Mouse (Mus musculus): ENCODE measurements at regions not wholly inside any gene's neighbourhood (a gene's known extent, or its start where the extent isn't known, plus 50 kb on each side); places are given as distances from the start of the nearest gene placed in this dataset.

DNA sequence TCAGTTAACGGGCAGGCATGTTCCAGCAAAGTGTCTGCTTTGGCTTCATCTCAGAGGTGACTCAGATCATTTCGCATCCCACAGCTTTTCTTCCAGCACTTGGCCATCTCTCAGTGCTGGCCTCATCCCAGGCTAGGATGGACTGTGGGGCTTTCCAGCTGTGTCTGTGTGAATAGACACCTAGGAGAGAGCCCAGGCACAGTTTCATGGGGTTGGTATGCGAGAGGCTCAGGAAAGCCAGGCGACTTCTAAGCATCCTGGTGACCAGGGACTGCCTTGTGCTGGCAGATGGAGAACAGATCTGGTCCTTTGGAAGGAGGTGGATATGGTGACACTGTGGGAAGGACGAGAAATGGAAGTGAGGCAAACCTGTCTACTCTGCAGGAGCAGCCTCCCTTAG, 182.9 kb downstream of the Cd83 start:
- DNase-seq (ENCODE audit: inconsistent ontology term): peak; percentile 91

GRCm38 (mm10) chr13:43972906-43973305, 188.3 kb downstream of the Cd83 start:
- no peak for DNase-seq (ENCODE audit: inconsistent ontology term)

- no peak for DNase-seq (ENCODE audit: inconsistent ontology term)
Measured at GRCm38 (mm10) chr13:43975281-43975680, 190.7 kb downstream of the Cd83 start.

- DNase-seq (ENCODE audit: inconsistent ontology term): no peak
Measured at GRCm38 (mm10) chr13:43975801-43976200, 191.2 kb downstream of the Cd83 start.

DNA sequence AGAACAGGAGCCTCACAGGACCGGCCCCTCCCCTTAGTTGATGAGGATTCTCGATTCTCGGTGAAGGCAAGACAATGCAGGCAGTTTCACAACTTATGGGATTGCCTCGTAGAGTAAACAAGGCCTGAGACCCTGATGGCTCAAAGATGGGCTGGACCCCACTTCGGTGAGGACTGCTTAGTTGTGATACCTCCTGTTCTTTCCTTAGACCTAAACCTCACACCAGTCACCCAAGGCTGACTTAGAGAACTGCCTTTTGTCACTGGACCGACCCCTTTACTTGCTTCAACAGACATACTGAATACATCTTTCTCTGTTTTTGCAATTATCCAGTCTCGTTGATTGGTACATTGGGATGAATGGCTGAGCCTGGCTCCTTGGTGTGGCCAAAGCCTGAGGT, 192.1 kb downstream of the Cd83 start:
- no peak for DNase-seq (ENCODE audit: inconsistent ontology term)

GRCm38 (mm10) chr13:43987338-43987737, 202.8 kb downstream of the Cd83 start:
- peak; percentile 88 for DNase-seq (ENCODE audit: inconsistent ontology term)

- DNase-seq (ENCODE audit: inconsistent ontology term): no peak
Measured at GRCm38 (mm10) chr13:43988421-43988820, 203.8 kb downstream of the Cd83 start.

DNA sequence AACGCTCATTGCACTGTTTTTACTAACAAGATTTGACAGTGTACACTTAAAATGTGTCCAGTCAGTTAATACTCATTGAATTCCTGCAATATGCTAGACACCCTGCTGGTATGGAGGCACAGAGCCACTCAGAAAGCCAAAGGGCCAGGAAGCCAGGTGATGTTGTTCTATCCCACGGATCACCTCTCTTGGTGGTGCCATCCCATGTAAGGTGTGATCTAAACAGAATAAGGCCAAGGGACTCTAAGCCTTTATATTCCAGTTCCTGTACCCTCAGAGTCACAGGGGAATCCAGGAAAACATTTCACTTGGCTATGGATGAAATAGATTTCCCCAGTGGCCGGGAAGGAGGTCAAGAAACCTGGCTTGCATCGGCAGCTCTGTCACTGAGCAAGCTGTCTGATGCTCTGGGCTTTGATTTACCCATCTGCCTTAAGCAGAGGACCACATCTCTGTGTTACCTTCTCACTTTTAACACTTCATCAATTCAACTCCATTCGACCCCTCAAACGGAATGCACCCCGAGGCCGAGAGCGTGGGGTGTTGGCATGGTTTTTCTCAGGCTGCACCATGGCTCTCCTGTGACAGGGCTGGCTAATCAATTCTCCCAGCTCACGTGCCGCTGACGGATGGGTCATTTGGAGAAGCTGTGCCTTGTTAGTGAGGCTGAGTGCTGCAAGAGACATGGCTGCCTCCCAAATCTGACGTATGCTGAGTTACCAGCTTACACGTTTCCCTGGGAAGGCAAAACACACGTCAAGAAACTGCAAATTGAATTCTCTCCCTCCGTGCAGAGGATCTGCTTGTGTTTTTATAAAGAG, 205.9 kb downstream of the Cd83 start:
- peak; percentile 71 for DNase-seq (ENCODE audit: inconsistent ontology term)

- DNase-seq (ENCODE audit: inconsistent ontology term): peak; percentile 90
Measured at GRCm38 (mm10) chr13:43991774-43992173, 207.2 kb downstream of the Cd83 start.

GRCm38 (mm10) chr13:43992968-43993367, 208.4 kb downstream of the Cd83 start:
- no peak for DNase-seq (ENCODE audit: inconsistent ontology term)

DNA sequence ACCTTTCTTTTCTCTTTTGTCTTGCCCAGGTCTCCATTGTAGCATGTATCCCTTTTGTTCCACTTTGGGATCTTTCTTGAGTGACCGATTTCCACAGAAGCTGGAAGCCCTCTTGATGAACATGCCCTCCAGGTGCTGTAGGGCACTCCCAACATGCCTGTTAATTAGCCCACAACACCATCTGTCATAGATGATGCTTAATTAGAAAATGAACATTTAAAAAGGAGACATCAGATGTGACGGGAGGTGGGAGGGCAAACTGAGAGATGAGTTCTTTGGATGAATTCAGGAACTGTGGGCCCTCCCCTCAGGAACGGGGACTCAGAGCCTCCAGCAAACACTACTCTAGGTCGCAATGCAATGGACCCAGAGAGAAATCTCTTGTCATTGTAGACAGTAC, 209.8 kb downstream of the Cd83 start:
- DNase-seq (ENCODE audit: inconsistent ontology term): no peak

DNA sequence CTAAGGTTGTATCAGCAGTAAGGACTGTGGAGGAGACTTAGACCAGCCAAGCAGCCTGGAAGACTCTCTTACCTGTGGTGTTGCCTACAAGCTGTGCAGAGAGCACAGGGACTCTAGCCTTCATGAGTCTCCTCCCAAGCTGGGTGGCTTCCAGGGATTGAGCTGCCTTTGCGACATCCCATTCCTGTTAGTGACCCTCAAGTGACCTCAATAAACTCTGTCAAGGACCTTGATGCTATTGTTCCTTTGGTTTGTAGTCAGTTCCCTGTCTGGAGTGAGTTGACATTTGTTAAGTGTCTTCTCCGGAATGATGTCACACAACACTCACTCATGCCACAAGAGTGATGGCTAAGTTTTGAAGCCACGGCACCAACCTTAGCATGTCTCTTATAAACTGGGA, 211.0 kb downstream of the Cd83 start:
- DNase-seq (ENCODE audit: inconsistent ontology term): no peak

- no peak for DNase-seq (ENCODE audit: inconsistent ontology term)
Measured at GRCm38 (mm10) chr13:44001861-44002545, 217.4 kb downstream of the Cd83 start.

GRCm38 (mm10) chr13:44012868-44013267, 228.3 kb downstream of the Cd83 start:
- DNase-seq (ENCODE audit: inconsistent ontology term): no peak

DNA sequence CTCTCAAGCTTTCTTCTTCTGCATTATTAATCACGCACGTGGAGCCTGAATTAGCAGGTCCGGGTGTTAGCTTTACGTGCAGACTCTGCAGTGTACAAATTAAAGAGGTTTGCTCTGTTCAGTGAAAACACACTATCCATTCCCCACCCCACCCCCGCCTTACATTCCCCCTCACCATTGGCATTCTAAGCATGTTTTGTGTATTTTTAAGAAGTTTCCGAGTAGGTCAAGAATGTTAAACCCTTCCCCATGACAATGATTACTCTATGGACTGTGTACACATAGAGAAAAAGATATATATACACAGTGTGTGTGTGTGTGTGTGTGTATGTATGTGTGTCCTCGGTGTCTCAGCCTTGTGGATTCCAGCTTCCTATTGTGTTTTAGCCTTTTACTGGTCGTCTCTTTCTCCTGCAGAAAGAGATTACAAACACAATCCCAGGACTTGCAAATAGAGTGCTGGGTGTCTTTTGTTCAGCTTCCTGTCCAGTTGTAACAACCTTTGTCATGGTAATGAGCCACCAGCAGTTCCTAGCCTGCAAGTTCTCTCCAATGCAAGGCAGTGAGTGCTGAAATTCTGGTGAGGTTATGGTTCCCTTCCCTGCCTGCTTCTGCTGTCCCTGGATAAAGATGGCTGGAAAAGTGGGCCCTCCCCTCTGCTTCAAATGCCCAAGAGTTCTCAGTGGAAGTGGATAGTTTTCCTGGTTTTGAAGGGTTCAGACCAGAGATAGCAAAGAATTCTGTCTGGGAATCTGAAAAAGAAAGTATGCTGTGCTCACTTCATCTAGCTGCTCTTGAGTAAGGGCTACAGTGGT, 234.1 kb downstream of the Cd83 start:
- peak; percentile 42 for DNase-seq (ENCODE audit: inconsistent ontology term)

- DNase-seq (ENCODE audit: inconsistent ontology term): no peak
Measured at GRCm38 (mm10) chr13:44019304-44019583, 234.7 kb downstream of the Cd83 start.

GRCm38 (mm10) chr13:44020851-44021250, 236.3 kb downstream of the Cd83 start:
- no peak for DNase-seq (ENCODE audit: inconsistent ontology term)

- no peak for DNase-seq (ENCODE audit: inconsistent ontology term)
Measured at GRCm38 (mm10) chr13:44022106-44022505, 237.5 kb downstream of the Cd83 start.

DNA sequence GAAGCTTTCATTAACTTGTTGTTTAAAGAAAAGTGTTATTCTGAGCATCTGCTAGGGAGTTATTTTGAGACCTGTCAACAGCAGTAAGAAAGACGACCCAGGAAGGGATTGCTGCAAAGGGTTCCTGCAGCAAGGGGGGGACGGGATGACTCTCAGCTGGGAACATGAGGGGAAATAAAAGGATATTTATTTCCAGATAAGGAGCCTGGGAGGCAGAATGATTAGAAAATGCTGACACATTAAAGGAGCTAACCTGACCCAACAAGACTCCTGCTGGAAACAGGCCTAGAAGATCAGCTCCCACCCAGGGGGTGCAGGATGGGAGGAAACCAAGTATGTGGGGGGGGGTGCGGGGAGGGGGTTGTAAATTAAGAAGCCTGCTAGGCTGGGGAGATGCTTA, 240.0 kb downstream of the Cd83 start:
- no peak for DNase-seq (ENCODE audit: inconsistent ontology term)

GRCm38 (mm10) chr13:44026321-44027255, 242.0 kb downstream of the Cd83 start:
- peak; percentile 32 for DNase-seq (ENCODE audit: inconsistent ontology term)

DNA sequence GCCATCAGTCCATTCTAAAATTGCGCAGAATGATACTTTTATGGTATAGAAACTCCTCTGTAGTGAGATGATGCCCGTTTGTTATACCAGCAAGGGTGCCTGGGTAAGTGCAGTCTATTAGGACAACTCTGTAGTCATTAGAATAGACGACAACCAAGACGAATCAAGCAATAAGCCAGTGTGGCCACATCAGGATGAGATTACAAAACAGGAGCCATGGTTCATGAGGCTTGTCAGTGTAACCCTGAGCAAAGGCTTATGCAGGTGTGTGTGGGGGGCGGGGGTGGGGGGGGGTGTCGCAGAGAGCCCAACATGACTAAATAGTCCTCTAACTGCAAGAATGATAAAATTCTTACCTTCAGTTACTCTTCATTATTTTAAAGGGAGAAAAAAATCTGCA, 243.5 kb downstream of the Cd83 start:
- DNase-seq (ENCODE audit: inconsistent ontology term): no peak

DNA sequence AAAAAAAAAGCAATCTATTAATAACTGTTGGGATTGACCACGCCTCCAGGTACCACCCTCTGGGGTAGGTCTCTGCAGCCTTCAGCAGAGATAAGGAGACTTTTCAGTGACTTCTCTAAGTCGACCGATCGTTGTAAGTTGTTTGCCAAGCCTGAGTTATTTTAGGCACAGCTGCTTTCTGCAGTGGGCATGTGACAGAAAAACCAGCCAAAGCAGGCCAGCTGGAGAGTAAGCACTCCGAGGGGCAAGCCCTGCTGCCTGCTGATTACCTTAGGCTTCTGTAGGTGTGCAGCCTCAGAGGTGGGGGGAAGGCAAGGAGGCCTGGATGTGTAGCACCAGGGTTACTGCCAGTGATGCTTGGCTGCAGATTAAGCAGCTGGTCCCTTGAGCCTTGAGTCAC, 246.0 kb downstream of the Cd83 start:
- DNase-seq (ENCODE audit: inconsistent ontology term): no peak

Measured in Muller cell, postnatal 12 days (primary cell).